Mouse (Mus musculus) CH12.LX (cell line): Measurements from ENCODE around the gene BC034090.

Source experiments
- CTCF ChIP-seq, 2 experiments: IDR thresholded peaks in 1 of 2; conservative IDR thresholded peaks in 1 of 2; 2 replicates each; pipeline ENCODE4 v1.5.1; 2011 to 2012; ENCODE audit warnings: low read depth in 2 of 2, low read length in 2 of 2, improper control_type of control experiment in 1 of 2, inconsistent platforms in 1 of 2, mild to moderate bottlenecking in 1 of 2, moderate library complexity in 1 of 2
- MAFK ChIP-seq: IDR thresholded peaks from 2 replicates; pipeline ENCODE4 v1.6.1; 2011; ENCODE audit warnings: low read length, improper control_type of control experiment; ENCODE audit not compliant: insufficient replicate concordance
- MYC ChIP-seq: IDR thresholded peaks from 2 replicates; pipeline ENCODE4 v1.6.1; 2011; ENCODE audit warnings: low read depth, mild to moderate bottlenecking, improper control_type of control experiment, low read length
- NRF1 ChIP-seq: IDR thresholded peaks from 2 replicates; pipeline ENCODE4 v1.6.1; 2014; ENCODE audit warnings: low read depth, mild to moderate bottlenecking, inconsistent platforms, low read length, improper control_type of control experiment, moderate library complexity
- PAX5 ChIP-seq: IDR thresholded peaks from 2 replicates; pipeline ENCODE4 v1.6.1; 2012; ENCODE audit warnings: low read length, inconsistent platforms, mixed read lengths
- POLR2A ChIP-seq: IDR thresholded peaks from 2 replicates; pipeline ENCODE4 v1.6.1; 2011; ENCODE audit warnings: low read depth, mild to moderate bottlenecking, improper control_type of control experiment, low read length
- RCOR1 ChIP-seq: conservative IDR thresholded peaks from 2 replicates; pipeline ENCODE4 v1.6.1; 2012; ENCODE audit warnings: low read depth, mild to moderate bottlenecking, inconsistent platforms, low read length, improper control_type of control experiment
- SMC3 ChIP-seq: IDR thresholded peaks from 2 replicates; pipeline ENCODE4 v1.6.1; 2011; ENCODE audit warnings: low read depth, low read length, improper control_type of control experiment
- TCF12 ChIP-seq: IDR thresholded peaks from 2 replicates; pipeline ENCODE4 v1.6.1; 2014; ENCODE audit warnings: low read depth, mild to moderate bottlenecking, inconsistent platforms, low read length, improper control_type of control experiment
- ZC3H11A ChIP-seq: IDR thresholded peaks from 2 replicates; pipeline ENCODE4 v1.6.1; 2012; ENCODE audit warnings: low read depth, mild to moderate bottlenecking, inconsistent platforms, low read length, improper control_type of control experiment

GRCm38 (mm10) chr1:155232385-155232784 lies 11.9 kb downstream of the BC034090 start:
- TF ChIP-seq ZC3H11A = no peak
- TF ChIP-seq NRF1 = no peak
- TF ChIP-seq CTCF (conservative IDR thresholded peaks at IDR 0.05 in 1 of 2, IDR thresholded peaks at IDR 0.05 in 1 of 2; ENCODE audit: low read depth in 2 of 2, low read length in 2 of 2) = no peak
- no peak for TF ChIP-seq MYC
- no peak for TF ChIP-seq POLR2A
- TF ChIP-seq PAX5 = no peak
- no peak for TF ChIP-seq MAFK
- TF ChIP-seq TCF12 = no peak
- TF ChIP-seq SMC3 = no peak
- TF ChIP-seq RCOR1 = no peak
